Mouse (Mus musculus): ENCODE results near the gene Ankrd52. TPM values are rescaled to one million over a fixed set of nuclear protein-coding genes. Genes with fewer than 3 reads are reported as not detected.

Gene Ankrd52
- total and polyA plus RNA-seq, 3 experiments: 4.3 to 51.0 (median 15.3) TPM

- H3K36me3 ChIP-seq (replicated peaks in 1 of 2; ENCODE audit: control insufficient read depth in 1 of 2, insufficient read depth in 1 of 2, low read length in 1 of 2): peaks cover 74 to 98% of the 10 kb centered on the region in 2 experiments
- DNase-seq (ENCODE audit: extremely low read depth): no peak
- dilution Hi-C loops (cut with MboI; ENCODE audit: extremely low pct_ligation_motif_present, extremely low pct_unique_long_range_greater_than_20kb, low sequenced_read_pairs) (no loop called here), in situ Hi-C loops (cut with MboI; ENCODE audit: low pct_ligation_motif_present, low pct_unique_long_range_greater_than_20kb, low sequenced_read_pairs) (no loop called here)
- no peak overlapping the region for H3K9ac ChIP-seq (ENCODE audit: insufficient read depth, low read depth)
- no peaks in the 10 kb centered on the region for H3K27me3 ChIP-seq (replicated peaks)
- no peaks in the 10 kb centered on the region for H3K9me3 ChIP-seq (replicated peaks; ENCODE audit: low read length)
- TF ChIP-seq HCFC1 (IDR thresholded peaks at IDR 0.05; ENCODE audit: low read depth, low read length) (no peak), MAX (IDR thresholded peaks at IDR 0.05; ENCODE audit: low read length) (no peak), ZKSCAN1 (IDR thresholded peaks at IDR 0.05; ENCODE audit: borderline replicate concordance, low read depth, low read length) (no peak), MAZ (IDR thresholded peaks at IDR 0.05; ENCODE audit: low read depth, low read length) (no peak), TCF12 (IDR thresholded peaks at IDR 0.05; ENCODE audit: low read depth, low read length) (no peak), NRF1 (IDR thresholded peaks at IDR 0.05; ENCODE audit: low read depth, low read length) (no peak), ETS1 (conservative IDR thresholded peaks at IDR 0.05; ENCODE audit: low read depth, low read length) (no peak), MYC (IDR thresholded peaks at IDR 0.05; ENCODE audit: low read depth, low read length) (no peak), EP300 (IDR thresholded peaks at IDR 0.05; ENCODE audit: low read length) (no peak)
- no peaks in the 10 kb centered on the region for H3K79me2 ChIP-seq (replicated peaks; ENCODE audit: control insufficient read depth, extremely low read depth, insufficient read depth, poor library complexity, severe bottlenecking)
- H3K27ac ChIP-seq (ENCODE audit: insufficient read depth, low read depth): no peak overlapping the region
- H3K4me3 ChIP-seq (replicated peaks in 1 of 3; ENCODE audit: low read depth in 2 of 3, low read length in 2 of 3, poor library complexity in 1 of 3): no peak overlapping the region
- peaks cover 3 to 23% of the 10 kb centered on the region in 2 experiments; a peak in 3 of 4 replicates for H3K4me1 ChIP-seq (ENCODE audit: control insufficient read depth in 1 of 2, insufficient read depth in 2 of 2)
- H3K4me2 ChIP-seq (ENCODE audit: insufficient read depth, low read depth, poor library complexity, severe bottlenecking): no peak overlapping the region
Observed at GRCm38 (mm10) chr10:128391850-128392249, 14.9 kb downstream of the Ankrd52 start.

- H3K4me2 ChIP-seq (ENCODE audit: insufficient read depth, low read depth, poor library complexity, severe bottlenecking): no peak overlapping the region
- H3K79me2 ChIP-seq (replicated peaks; ENCODE audit: control insufficient read depth, extremely low read depth, insufficient read depth, poor library complexity, severe bottlenecking): no peaks in the 10 kb centered on the region
- H3K36me3 ChIP-seq (replicated peaks in 1 of 2; ENCODE audit: control insufficient read depth in 1 of 2, insufficient read depth in 1 of 2, low read length in 1 of 2): peaks cover 36 to 98% of the 10 kb centered on the region in 2 experiments
- no peak overlapping the region for H3K27ac ChIP-seq (ENCODE audit: insufficient read depth, low read depth)
- H3K9me3 ChIP-seq (replicated peaks; ENCODE audit: low read length): no peaks in the 10 kb centered on the region
- H3K27me3 ChIP-seq (replicated peaks): no peaks in the 10 kb centered on the region
- in situ Hi-C loops (cut with MboI; ENCODE audit: low pct_ligation_motif_present, low pct_unique_long_range_greater_than_20kb, low sequenced_read_pairs) (no loop called here), dilution Hi-C loops (cut with MboI; ENCODE audit: extremely low pct_ligation_motif_present, extremely low pct_unique_long_range_greater_than_20kb, low sequenced_read_pairs) (no loop called here)
- H3K9ac ChIP-seq (ENCODE audit: insufficient read depth, low read depth): no peak overlapping the region
- no peak overlapping the region for H3K4me3 ChIP-seq (replicated peaks in 1 of 3; ENCODE audit: low read depth in 2 of 3, low read length in 2 of 3, poor library complexity in 1 of 3)
- peaks cover 3 to 19% of the 10 kb centered on the region in 2 experiments; a peak in 3 of 4 replicates for H3K4me1 ChIP-seq (ENCODE audit: control insufficient read depth in 1 of 2, insufficient read depth in 2 of 2)
- TF ChIP-seq E2F4 (IDR thresholded peaks at IDR 0.05; ENCODE audit: insufficient replicate concordance, low read depth, low read length): no peak
- TF ChIP-seq USF2 (conservative IDR thresholded peaks at IDR 0.05; ENCODE audit: low read depth, low read length): no peak
- TF ChIP-seq IRF4 (IDR thresholded peaks at IDR 0.05; ENCODE audit: low read depth, low read length): no peak
- no peak for TF ChIP-seq KAT2A (IDR thresholded peaks at IDR 0.05; ENCODE audit: insufficient replicate concordance, low read length)
- TF ChIP-seq ETS1 (conservative IDR thresholded peaks at IDR 0.05; ENCODE audit: low read depth, low read length): no peak
- no peak for TF ChIP-seq MAZ (IDR thresholded peaks at IDR 0.05; ENCODE audit: low read depth, low read length)
- no peak for TF ChIP-seq POLR2A (IDR thresholded peaks at IDR 0.05; ENCODE audit: low read depth, low read length)
- no peak for TF ChIP-seq MAFK (IDR thresholded peaks at IDR 0.05; ENCODE audit: insufficient replicate concordance, low read length)
- no peak for TF ChIP-seq SIN3A (IDR thresholded peaks at IDR 0.05; ENCODE audit: low read length)
- no peak for TF ChIP-seq ZNF384 (IDR thresholded peaks at IDR 0.05; ENCODE audit: low read depth, low read length)
- TF ChIP-seq NELFE (IDR thresholded peaks at IDR 0.05; ENCODE audit: low read depth, low read length): no peak
- TF ChIP-seq EP300 (IDR thresholded peaks at IDR 0.05; ENCODE audit: low read length): no peak
- no peak for TF ChIP-seq RCOR1 (conservative IDR thresholded peaks at IDR 0.05; ENCODE audit: low read depth, low read length)
- no peak for DNase-seq (ENCODE audit: extremely low read depth)
Observed at GRCm38 (mm10) chr10:128396017-128396673, 19.2 kb downstream of the Ankrd52 start.
